Mouse (Mus musculus) lung, postnatal 25 days (tissue): ENCODE measurements around the gene Racgap1.
A peak's percentile ranks its signal among the peaks of the same experiment; 100 is the strongest.

ENCODE experiments used
- DNase-seq: peaks from one replicate; pipeline ENCODE4 v3.0.0; 2022; ENCODE audit warnings: low spot score

The Racgap1 gene

DNA sequence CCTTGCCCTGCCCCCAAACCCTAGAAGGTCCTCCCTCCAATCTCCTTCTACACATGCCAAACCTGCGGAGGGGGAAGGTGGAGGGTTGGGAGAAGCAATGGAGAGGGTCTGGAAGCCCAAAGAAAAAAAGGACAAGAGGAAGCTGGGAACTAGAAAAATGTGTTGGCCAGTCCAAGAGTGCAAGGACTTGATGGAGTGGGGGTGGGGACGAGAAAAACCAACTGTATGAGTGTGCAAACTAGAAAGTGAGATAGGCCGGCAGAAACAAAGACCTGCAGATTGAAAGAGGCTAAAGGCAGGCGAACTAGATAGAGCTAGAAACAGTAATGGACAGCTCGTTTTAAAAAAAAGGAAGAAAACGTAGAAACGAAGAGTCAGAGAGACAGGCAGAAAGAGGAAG is 61.8 kb downstream of the Racgap1 start:
- DNase-seq = peak; percentile 36

DNA sequence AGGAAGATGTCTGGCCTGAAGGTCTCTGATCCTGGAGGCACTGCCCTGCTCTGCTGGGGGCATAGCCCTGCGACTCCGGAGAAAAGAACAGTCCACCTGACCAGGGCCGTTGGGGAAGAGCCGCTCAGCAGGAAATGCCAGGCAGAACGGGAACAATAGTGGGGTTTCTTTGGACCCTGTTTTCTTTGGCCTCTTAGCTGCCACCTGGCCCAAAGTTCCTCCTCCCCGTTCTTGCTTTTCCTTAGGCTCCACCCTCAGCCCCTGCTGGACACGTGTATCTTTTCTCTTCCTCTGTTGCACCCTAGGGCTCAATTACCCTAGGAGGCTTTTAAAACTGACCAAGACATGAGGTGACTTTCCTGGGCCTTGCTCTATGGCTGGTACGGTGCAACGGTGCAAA is 62.2 kb downstream of the Racgap1 start:
- DNase-seq = peak; percentile 29

DNA sequence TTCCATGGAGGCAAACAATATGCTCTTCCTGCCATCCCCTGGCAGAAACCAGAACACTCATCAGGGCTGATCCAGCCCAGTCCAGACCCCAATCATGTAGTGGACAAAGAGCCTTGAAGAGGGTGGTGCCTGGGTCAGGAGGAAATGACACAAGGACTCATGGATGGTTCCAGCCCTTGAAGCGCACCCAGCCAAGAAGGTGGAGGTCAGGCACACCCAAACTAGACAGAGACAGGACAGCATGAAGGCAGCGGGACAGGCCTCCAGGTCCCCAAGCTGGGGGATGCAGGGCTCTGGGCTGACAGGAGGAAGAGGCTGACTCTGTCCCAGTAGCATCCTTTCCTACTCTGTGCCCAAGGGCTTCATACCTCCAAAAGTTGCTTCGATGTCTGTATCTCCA is 64.9 kb downstream of the Racgap1 start:
- no peak for DNase-seq

DNA sequence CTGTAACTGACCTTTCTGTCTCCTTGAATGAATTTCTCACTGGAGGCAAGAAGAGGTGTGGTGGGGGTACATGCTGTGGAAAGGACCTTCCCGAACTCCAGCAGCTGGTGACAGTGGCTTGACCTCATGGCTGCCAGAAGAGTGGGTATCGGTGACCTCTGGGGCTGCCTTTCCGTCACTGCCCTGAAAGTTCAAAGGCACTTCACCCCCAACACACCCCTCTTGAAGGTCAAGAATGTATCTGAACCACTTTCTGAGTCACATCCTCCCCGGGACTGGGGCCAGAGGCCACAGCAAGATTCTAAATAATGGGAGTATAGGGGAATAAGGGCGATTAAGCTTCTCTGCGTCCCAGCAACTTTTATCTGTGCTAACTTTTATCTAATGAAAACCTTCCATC is 65.7 kb downstream of the Racgap1 start:
- DNase-seq = no peak

DNA sequence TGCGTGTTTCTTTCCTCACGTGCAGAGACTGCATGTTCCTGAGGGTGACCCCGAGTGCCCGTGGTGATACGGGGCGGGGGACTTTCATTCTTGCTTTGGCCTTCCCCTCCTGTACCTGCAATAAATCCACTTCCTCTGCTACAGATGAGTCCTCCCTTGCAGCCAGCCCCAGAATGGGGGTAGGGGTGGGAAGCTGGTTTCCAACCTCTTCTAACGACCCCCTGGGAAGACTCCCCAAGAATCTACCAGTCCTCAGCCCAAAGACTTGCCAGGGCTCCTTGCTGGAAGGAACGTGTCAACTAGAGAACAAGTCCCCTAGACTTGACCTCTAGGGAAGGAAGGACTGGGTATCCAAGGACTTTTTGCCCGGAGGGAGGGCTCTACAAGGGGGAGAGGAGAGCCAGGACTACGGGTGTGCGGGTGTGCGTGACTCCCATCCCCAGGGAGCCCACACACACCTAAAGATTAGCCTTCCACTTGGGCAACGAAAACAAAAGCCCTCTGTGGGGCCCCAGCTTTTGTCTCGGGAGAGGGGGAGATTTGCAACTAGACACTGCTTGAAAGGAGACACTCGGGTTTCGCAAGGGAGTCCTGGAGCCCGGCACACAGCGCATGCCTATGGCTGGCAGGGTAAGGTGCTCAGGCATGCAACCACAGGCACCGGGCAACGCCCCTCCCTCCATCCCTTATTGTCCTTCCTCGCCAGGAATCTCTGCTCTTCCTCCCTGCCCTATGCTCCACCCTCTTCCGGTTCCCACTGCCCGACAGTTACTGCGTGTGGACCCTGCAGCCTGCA is 66.9 kb downstream of the Racgap1 start:
- DNase-seq = peak; percentile 61

DNA sequence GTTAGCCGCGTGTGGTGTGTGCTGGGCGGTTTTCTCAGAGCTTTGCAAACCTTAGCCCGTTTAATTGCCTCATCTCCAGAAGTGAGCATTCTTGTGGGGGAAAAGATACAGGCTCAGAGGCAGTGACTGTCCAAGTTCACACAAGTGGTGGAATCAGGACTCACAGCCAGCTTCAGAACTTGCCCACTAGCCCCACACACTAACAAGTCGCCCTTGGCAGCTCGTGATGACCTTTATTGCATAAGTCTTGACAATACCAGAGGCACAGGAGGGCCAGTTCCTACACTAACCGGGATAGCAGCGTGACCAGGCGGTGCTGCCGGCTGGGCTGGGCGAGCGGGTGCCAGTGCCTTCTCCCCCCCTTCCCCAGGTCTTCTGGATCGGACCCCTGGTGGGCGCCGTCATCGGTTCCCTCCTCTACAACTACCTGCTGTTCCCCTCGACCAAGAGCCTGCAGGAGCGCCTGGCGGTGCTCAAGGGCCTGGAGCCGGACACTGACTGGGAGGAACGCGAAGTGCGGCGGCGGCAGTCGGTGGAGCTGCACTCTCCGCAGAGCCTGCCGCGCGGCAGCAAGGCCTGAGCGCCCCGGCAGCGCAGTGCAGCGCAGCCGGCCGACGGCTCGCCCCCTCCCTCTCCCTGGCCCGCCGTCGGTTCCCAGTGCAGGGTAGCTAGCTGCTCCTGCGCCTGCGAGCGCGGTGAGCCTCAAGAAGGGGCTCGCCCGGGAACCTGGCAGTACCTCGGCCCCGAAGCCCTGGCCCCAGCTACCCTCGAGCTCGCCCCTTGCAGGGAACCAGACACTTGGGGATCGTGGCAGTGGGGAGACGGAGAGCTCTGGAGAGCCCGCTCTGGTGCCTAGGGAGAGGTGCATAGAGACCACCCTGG is 67.8 kb downstream of the Racgap1 start:
- DNase-seq = peak; percentile 30

DNA sequence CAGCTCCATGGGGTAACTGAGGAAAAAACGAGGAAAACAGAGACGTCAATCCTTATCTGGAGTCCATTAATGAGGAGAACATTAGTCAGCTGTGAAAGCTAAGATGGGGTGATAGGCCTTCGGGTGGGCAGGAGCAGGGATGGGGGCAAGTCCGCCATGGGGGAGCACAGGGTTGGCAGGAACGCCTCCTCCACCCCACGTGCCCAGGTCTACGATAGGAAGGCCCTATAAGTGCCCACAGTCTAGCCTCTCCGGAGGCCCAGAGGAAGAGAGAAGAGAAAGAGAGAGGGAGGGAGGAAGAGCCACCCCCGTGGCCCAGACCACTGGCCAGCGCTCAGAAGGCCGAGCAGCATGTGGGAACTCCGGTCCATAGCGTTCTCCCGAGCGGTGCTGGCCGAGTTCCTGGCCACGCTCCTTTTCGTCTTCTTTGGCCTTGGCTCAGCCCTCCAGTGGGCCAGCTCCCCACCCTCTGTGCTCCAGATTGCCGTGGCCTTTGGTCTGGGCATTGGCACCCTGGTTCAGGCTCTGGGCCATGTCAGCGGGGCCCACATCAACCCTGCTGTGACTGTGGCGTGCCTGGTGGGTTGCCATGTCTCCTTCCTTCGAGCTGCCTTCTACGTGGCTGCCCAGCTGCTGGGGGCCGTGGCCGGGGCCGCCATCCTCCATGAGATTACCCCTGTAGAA is 72.5 kb downstream of the Racgap1 start, which contains the start of gene Aqp2:
Gene Aqp2, plus strand, starts transcription at position 254 of the 684 bp plus-strand sequence.
- no peak for DNase-seq
